Mouse (Mus musculus) myocyte (in vitro differentiated cells): ENCODE measurements at regions not wholly inside any gene's neighbourhood (a gene's known extent, or its start where the extent isn't known, plus 50 kb on each side); places are given as distances from the start of the nearest gene placed in this dataset.

Source experiments
- CEBPB ChIP-seq: IDR thresholded peaks from 2 replicates; pipeline ENCODE4 v1.6.1; 2011; ENCODE audit warnings: mild to moderate bottlenecking, moderate library complexity; ENCODE audit not compliant: poor library complexity, insufficient read depth, severe bottlenecking
- POLR2A ChIP-seq: IDR thresholded peaks from one replicate; pipeline ENCODE4 v1.6.1; 2011; ENCODE audit warnings: low read depth, mild to moderate bottlenecking, control low read depth, moderate library complexity; ENCODE audit not compliant: insufficient read length
- POLR2AphosphoS2 ChIP-seq: IDR thresholded peaks from one replicate; pipeline ENCODE4 v1.6.1; 2011; ENCODE audit warnings: low read depth, control low read depth; ENCODE audit not compliant: insufficient read length
- REST ChIP-seq: IDR thresholded peaks from one replicate; pipeline ENCODE4 v1.6.1; 2011; ENCODE audit warnings: mild to moderate bottlenecking, control low read depth, moderate library complexity; ENCODE audit not compliant: insufficient read depth, insufficient read length
- TCF12 ChIP-seq: IDR thresholded peaks from one replicate; pipeline ENCODE4 v1.6.1; 2011; ENCODE audit warnings: mild to moderate bottlenecking, control low read depth; ENCODE audit not compliant: poor library complexity, insufficient read depth, severe bottlenecking

GRCm38 (mm10) chr10:98324591-98324990, 589.6 kb upstream of the Atp2b1 start:
- no peak for TF ChIP-seq TCF12
- TF ChIP-seq POLR2A: no peak
- peak; percentile 51; the same call in 1 of the 2 replicates for TF ChIP-seq CEBPB
- no peak for TF ChIP-seq REST
- no peak for TF ChIP-seq POLR2AphosphoS2
